Mouse (Mus musculus) left cerebral cortex, postnatal 36 days (tissue): ENCODE results near the gene Plxdc2. TPM values are rescaled to one million over a fixed set of nuclear protein-coding genes. Genes with fewer than 3 reads are reported as not detected.

Experiments
- DNase-seq, 2 experiments: peaks; one replicate each; pipeline ENCODE4 v3.0.0; 2021 to 2022; ENCODE audit warnings: low spot score in 2 of 2, mixed read lengths in 1 of 2
- intact Hi-C: fragments of 180-260 bp; cut with DNase I; formaldehyde crosslinking; loops from one replicate; pipeline ENCODE4 v1.15.1; 2025
- total RNA-seq, 2 experiments: library from RNA; stranded (reverse); gene quantifications; 2 replicates each; pipeline ENCODE4 v1.2.3; 2021

The Plxdc2 gene
- total RNA-seq: 10 to 100 TPM; 31.5 to 33.2 TPM

- DNase-seq: peak; percentile 82 to 88
- intact Hi-C loops: loop anchor here (5.0 to 10.0 kb wide), 4 partner anchors 379 to 1261 kb away; no protein-coding TSS in a partner anchor
These were observed at the start of gene Plxdc2 for GRCm38 (mm10) chr2:16356106-16356818. Gene Plxdc2, plus strand, starts transcription at chr2:16356304.

DNA sequence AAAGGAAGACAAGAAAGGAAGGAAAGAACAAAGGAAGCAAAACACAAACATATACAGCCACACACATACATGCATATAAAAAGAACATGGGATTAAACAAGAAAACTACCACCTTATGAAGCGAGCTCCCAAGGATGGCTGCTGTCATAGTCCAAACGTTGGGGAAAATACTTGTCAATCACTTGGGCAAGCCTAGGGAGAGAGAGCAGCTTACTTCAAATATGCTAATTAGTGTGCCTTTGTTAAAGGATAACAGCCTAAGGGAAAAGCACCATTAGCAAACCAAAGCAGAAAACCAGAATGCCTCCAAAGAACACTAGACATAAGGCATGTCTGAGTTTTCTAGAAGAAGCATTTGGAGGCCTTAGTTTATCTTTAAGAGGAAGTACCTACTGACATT, 45.7 kb upstream of the Plxdc2 start:
- DNase-seq: no peak
- intact Hi-C loops: loop anchor here (5.0 to 10.0 kb wide), 2 partner anchors 1048 to 1216 kb away; no protein-coding TSS in a partner anchor

GRCm38 (mm10) chr2:16312400-16313070, 43.6 kb upstream of the Plxdc2 start:
- intact Hi-C loops: loop anchor here (5.0 to 10.0 kb wide), 2 partner anchors 1050 to 1218 kb away; no protein-coding TSS in a partner anchor

DNA sequence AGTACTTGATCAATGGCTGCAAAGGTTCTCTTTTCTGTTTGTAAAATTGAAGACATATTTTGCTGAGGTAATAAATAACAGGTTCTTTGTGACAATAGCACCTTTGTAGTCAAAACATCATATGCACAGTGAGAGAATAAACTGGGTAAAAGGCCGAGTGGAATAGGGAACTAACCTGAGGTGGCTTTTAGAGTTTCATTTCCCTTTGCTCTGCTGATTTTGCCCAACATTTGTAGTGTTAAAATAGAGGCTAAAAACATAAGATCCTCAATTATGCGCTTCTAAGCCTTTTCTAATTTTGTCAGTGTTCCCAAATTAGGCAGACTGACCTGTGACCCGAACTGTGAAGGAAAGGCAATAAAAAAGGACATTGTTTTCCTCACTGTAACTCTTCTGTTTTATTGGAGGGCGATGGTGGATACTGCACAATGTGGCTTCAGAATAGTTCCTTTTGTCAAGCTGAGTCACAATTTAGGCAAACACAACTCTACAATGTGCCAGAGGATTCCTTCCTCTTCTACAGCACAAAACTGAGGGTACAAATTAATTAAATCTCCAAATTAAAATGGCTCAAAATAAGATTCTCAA, 20.8 kb upstream of the Plxdc2 start:
- intact Hi-C loops: no loop called here
- no peak for DNase-seq

More at GRCm38 (mm10) chr2:16312400-16313070, 43.6 kb upstream of the Plxdc2 start:
- peak in 1 of 2 experiments; percentile 10 for DNase-seq

DNA sequence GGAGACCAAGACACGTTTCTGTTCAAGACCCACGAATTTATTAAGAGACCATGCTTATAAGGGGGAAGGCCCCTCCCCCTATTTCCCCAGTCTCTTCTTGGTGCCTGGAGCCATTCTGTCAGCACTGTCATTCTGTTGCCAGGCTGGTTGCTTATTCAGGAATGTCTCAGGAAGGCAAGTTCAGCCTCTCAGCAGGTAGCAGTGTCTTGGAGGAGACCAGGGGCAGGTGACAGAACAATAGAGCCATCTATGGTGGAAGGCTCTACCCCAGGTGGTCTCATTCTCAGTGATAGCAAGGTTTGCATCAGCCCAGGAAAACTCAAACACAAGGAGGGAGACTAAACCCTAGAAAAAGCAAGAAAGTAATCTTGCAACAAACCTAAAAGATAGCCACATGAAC, 11.5 kb upstream of the Plxdc2 start:
- intact Hi-C loops: no loop called here
- no peak for DNase-seq

DNA sequence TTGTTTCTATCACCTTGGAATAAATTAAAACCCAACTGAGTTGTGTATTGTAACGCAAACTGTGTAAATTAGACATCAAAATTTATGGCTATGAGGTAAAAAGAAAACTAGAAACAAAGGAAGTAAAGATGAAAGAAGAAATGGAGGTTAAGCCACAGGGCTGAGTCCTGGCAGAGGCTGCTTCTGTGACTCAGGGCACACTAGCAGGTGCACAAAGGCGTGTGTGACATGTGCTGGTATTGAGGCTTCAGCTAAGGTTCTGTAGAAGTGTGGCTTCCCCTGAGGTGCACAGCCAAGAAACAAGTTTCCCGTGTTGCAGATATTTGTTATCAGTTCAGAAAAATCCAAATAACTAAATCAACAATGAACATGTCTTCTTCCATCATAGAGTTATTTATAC, 5.0 kb upstream of the Plxdc2 start:
- DNase-seq: no peak
- intact Hi-C loops: loop anchor here (10.0 kb wide), 2 partner anchors 384 to 1256 kb away; no protein-coding TSS in a partner anchor

DNA sequence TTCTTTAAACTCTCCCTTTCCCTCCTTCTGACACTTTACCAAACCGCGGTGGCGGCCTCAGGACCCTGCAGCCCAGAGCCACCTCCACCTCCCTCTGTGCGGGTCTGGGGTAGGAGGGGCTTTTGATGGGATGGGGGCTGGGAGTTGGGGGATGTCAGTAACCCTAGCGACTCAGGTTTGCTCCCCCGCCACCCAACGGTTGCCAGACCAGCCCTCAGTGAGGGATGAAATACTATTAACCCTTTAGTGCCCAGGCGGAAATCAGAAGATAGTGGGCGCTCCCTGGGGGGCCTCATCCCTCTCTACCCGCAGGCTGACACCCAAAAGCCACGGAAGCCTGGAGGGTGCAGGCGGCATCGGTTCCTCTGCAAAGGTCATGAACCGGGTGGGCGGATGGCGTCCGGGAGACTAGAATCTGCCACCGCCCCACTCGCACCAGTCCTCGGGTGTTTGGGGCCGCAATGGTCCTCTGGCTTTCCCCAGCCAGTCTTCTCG, 446 bp upstream of the Plxdc2 start:
- peak in 1 of 2 experiments; percentile 66 for DNase-seq
- intact Hi-C loops: loop anchor here (5.0 to 10.0 kb wide), 4 partner anchors 379 to 1261 kb away; no protein-coding TSS in a partner anchor

GRCm38 (mm10) chr2:16356921-16357837, 1.1 kb downstream of the Plxdc2 start:
- intact Hi-C loops: loop anchor here (5.0 to 10.0 kb wide), 4 partner anchors 378 to 1262 kb away; no protein-coding TSS in a partner anchor
- peak; percentile 34 to 38 for DNase-seq

- no peak for DNase-seq
These were observed 1.8 kb downstream of the Plxdc2 start for GRCm38 (mm10) chr2:16357946-16358345.

DNA sequence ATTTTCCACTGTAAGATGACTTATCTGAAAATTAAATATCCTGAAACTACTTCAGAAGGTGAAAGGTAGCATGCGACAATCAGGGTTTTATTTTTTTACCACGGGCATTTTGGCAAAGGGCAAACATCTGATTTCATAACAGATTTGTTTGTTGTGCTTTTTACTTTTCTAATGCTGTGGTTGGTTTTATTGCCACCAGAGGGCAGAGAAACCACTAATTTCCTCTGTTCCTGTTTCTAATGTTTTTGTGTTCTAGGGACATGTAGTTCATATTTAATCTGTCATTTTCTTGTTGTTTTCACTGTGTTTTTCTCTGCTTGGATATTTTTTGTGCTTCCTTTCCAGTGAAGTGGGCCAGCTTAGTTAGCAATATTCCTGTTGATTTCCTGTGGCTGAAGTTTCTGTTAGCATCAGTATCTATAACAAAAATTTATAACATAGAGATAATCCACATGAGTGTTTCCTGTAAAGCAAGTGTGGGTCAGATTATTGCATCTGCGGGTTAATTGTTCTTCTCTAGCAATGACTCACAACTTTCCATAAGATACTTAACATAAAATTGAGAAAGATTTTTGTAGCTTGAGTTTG, 3.3 kb downstream of the Plxdc2 start:
- DNase-seq: no peak
- intact Hi-C loops: loop anchor here (2.0 to 10.0 kb wide), 5 partner anchors 375 to 1265 kb away; no protein-coding TSS in a partner anchor

More at GRCm38 (mm10) chr2:16357946-16358345, 1.8 kb downstream of the Plxdc2 start:
- intact Hi-C loops: loop anchor here (2.0 to 10.0 kb wide), 5 partner anchors 377 to 1263 kb away; no protein-coding TSS in a partner anchor

DNA sequence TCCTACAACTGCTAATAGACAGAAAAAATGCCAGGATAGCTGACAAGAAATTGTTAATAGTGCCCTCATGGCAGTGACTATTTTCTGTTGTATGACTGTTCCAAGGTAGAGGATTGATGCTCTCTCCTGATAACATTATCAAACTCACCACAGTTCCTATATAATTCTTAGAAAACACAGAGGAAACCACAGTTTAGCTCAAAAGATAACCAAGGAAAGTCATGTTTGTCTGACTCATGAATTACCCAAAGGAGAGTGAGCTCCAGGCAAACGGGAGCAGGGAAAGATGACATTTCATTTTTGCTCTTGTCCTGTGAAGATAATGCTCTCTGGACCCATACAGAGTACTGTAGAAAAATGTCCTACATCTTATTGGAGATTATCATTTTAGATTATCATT, 8.6 kb downstream of the Plxdc2 start:
- DNase-seq: no peak
- intact Hi-C loops: no loop called here

DNA sequence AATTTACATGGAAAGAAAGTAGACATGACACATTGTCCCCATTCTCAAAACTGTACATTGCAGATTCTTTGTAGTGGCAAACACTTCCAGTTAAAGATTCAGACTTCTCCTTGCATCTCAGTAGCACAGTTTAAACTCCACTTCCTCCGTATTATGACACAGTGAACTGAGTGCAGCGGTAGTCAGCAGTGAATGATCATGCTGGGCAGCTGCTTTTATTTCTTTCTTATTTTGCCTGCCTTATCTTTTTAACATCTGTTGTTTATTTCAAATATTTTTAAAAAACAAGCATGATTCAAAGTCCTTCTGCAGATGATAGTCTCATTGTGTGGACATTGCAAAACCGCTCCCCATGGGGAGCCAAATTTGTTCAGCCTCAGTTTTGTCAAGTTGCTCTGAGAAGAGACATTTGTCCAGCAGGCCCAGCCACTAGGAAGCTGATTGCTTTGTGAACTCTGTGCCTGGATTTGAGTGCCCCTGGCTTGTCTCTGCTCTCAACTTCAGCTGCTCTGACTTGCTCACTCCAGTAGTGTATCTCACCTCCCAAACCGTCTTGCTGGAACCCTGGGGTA, 9.8 kb downstream of the Plxdc2 start:
- intact Hi-C loops: no loop called here
- no peak for DNase-seq

DNA sequence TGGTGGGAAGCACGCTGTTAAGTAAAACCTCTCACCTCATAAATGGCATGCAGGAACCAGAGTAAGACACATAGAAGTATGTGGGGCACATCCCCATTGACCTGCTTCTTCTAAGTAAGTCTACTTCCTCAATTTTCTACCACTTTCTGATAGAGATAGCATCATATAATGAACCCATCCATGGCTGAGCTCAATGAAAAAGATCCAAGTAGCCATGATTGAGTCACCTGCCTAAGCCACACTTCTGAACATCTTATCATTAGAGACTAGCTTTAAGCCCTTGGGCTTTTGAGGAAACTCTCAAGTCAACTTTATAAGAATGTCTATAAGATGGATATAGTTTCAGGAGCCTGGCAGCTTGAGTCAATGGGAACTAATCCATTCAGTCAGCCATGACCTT, 14.3 kb downstream of the Plxdc2 start:
- no peak for DNase-seq
- intact Hi-C loops: no loop called here

DNA sequence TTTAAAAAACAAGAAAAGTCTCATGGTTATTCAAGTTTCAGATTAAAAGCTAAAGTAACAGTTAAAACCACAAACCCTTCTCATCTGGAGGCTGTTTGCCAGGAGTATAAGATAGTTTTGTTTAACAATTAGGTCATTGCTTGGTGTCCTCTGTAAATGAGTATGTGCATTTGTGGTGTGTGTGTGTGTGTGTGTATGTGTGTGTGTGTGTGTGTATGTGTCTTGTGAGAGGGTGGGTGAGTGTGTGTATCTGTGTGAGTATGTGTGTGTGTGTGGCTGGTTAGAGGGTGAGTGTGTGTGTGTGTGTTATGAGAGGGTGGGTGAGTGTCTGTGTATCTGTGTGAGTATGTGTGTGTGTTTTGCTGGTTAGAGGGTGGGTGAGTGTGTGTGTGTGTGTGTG, 18.2 kb downstream of the Plxdc2 start:
- intact Hi-C loops: no loop called here
- DNase-seq: no peak

GRCm38 (mm10) chr2:16386206-16386605, 30.1 kb downstream of the Plxdc2 start:
- intact Hi-C loops: no loop called here
- no peak for DNase-seq

DNA sequence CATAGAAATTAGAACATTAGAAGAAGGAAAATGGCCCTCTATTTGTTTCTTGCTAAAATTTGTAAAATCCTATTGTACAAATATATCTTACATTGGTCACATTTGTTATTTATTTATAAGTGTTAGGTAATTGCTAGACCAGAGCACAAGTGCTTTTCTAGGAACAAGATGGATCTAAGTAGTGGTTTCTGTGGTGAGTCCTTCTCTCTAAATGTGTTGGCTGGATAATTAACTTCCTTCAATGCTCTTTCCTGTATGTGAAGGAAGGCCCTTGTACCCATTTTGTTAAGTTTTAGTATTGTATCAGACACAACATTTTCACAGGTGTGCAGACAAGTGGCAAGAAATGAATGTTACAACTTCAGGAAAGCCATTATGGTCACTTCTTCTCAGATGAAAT, 30.6 kb downstream of the Plxdc2 start:
- intact Hi-C loops: no loop called here
- no peak for DNase-seq

GRCm38 (mm10) chr2:16387787-16388186, 31.7 kb downstream of the Plxdc2 start:
- intact Hi-C loops: no loop called here
- no peak for DNase-seq

- no peak for DNase-seq
- intact Hi-C loops: no loop called here
These were observed 41.4 kb downstream of the Plxdc2 start for GRCm38 (mm10) chr2:16397501-16397900.
